Mouse (Mus musculus) limb, embryonic 13.5 days (tissue): ENCODE data around the gene Slc29a1. TPM values are rescaled to one million over a fixed set of nuclear protein-coding genes. Genes with fewer than 3 reads are reported as not detected.

Experiments used
- ATAC-seq: fragments of 200-750 bp; cut with Nextera tagmentation; 2 replicates; pipeline ENCODE4 v1.8.0; 2017; ENCODE audit warnings: low read depth, moderate number of reproducible peaks, moderate TSS enrichment; ENCODE audit not compliant: low FRiP score
- H3K27ac ChIP-seq: fragments of 300-500 bp; sonication (generic); 2 replicates; pipeline ENCODE4 v1.5.1; 2015; ENCODE audit warnings: inconsistent platforms, mild to moderate bottlenecking, moderate library complexity
- H3K27me3 ChIP-seq: fragments of 300-500 bp; sonication (generic); 2 replicates; pipeline ENCODE4 v1.6.1; 2015; ENCODE audit warnings: mild to moderate bottlenecking, inconsistent platforms
- H3K36me3 ChIP-seq: fragments of 300-500 bp; sonication (generic); 2 replicates; pipeline ENCODE4 v1.6.1; 2015; ENCODE audit warnings: inconsistent platforms, mild to moderate bottlenecking, moderate library complexity
- H3K4me1 ChIP-seq: fragments of 300-500 bp; sonication (generic); 2 replicates; pipeline ENCODE4 v1.6.1; 2015; ENCODE audit warnings: inconsistent platforms
- H3K4me2 ChIP-seq: fragments of 300-500 bp; sonication (generic); replicated peaks from 2 replicates; pipeline ENCODE4 v1.6.1; 2015; ENCODE audit warnings: inconsistent platforms, mild to moderate bottlenecking, moderate library complexity
- H3K4me3 ChIP-seq: fragments of 300-500 bp; sonication (generic); 2 replicates; pipeline ENCODE4 v1.5.1; 2015; ENCODE audit warnings: moderate library complexity, mild to moderate bottlenecking, inconsistent platforms
- H3K9ac ChIP-seq: fragments of 300-500 bp; sonication (generic); 2 replicates; pipeline ENCODE4 v1.6.1; 2015; ENCODE audit warnings: mild to moderate bottlenecking, inconsistent platforms
- H3K9me3 ChIP-seq: fragments of 300-500 bp; sonication (generic); 2 replicates; pipeline ENCODE4 v1.6.1; 2016; ENCODE audit warnings: inconsistent platforms
- WGBS: fragments of 180-500 bp; shearing (Covaris S2); methylation state at CpG from one replicate; pipeline ENCODE4 v1.1.7; 2015; 5-methylcytosine and 5-hydroxymethylcytosine counted together
- polyA plus RNA-seq: library from polyadenylated mRNA; unstranded; fragments of >200 nt; fragmentation: Nextera tagmentation; extraction: Ambion mirVana; gene quantifications from 2 replicates; pipeline ENCODE4 v1.2.1, GENCODE M21; 2015

Slc29a1 gene
- 74.0 and 83.4 TPM in 2 replicates for polyA plus RNA-seq

GRCm38 (mm10) chr17:45599446-45600242 is at the start of gene Slc29a1:
Gene Slc29a1 (minus strand): TSS chr17:45599606.
- 16% methylated on average over 32 of the region's 32 CpGs for WGBS
- Histone ChIP-seq H3K4me2 (peak within 1 kb of the TSS; percentile 67), H3K27ac (no peak within 1 kb of the TSS), H3K4me3 (peak within 1 kb of the TSS; percentile 35), H3K9ac (peak within 1 kb of the TSS; percentile 56), H3K27me3 (peaks cover 46% of the 10 kb centered on the region), H3K9me3 (no peaks in the 10 kb centered on the region), H3K36me3 (no peaks in the 10 kb centered on the region), H3K4me1 (peaks cover 50% of the 10 kb centered on the region)
- ATAC-seq: no peak; the same call in 1 of the 2 replicates

GRCm38 (mm10) chr17:45644185-45644584 is 44.8 kb upstream of the Slc29a1 start:
- Histone ChIP-seq H3K9ac (no peak overlapping the region), H3K27ac (no peak overlapping the region), H3K27me3 (no peaks in the 10 kb centered on the region), H3K4me2 (no peak overlapping the region), H3K4me3 (no peak overlapping the region), H3K4me1 (no peaks in the 10 kb centered on the region), H3K36me3 (no peaks in the 10 kb centered on the region), H3K9me3 (no peaks in the 10 kb centered on the region)
- ATAC-seq: no peak
- WGBS: 94% methylated on average over 4 of the region's 4 CpGs

GRCm38 (mm10) chr17:45642701-45643100 is 43.3 kb upstream of the Slc29a1 start:
- ATAC-seq: no peak

GRCm38 (mm10) chr17:45641981-45642380 is 42.6 kb upstream of the Slc29a1 start:
- Histone ChIP-seq H3K27me3 (no peaks in the 10 kb centered on the region), H3K9ac (no peak overlapping the region), H3K36me3 (no peaks in the 10 kb centered on the region), H3K4me1 (no peaks in the 10 kb centered on the region), H3K4me3 (no peak overlapping the region), H3K27ac (no peak overlapping the region), H3K4me2 (no peak overlapping the region), H3K9me3 (no peaks in the 10 kb centered on the region)
- 87% methylated on average over 8 of the region's 8 CpGs for WGBS
- no peak for ATAC-seq

More at GRCm38 (mm10) chr17:45642701-45643100, 43.3 kb upstream of the Slc29a1 start:
- no peaks in the 10 kb centered on the region for H3K27me3 ChIP-seq
- no peak overlapping the region for H3K9ac ChIP-seq
- WGBS: 22% methylated on average over 12 of the region's 12 CpGs
- no peaks in the 10 kb centered on the region for H3K4me1 ChIP-seq
- H3K4me3 ChIP-seq: no peak overlapping the region
- no peaks in the 10 kb centered on the region for H3K9me3 ChIP-seq
- H3K36me3 ChIP-seq: no peaks in the 10 kb centered on the region
- H3K27ac ChIP-seq: no peak overlapping the region
- no peak overlapping the region for H3K4me2 ChIP-seq

GRCm38 (mm10) chr17:45638596-45639295 is 39.3 kb upstream of the Slc29a1 start:
- H3K4me3 ChIP-seq: no peak overlapping the region
- no peak for ATAC-seq
- no peaks in the 10 kb centered on the region for H3K27me3 ChIP-seq
- H3K9ac ChIP-seq: no peak overlapping the region
- H3K9me3 ChIP-seq: no peaks in the 10 kb centered on the region
- no peak overlapping the region for H3K27ac ChIP-seq
- WGBS: 73% methylated on average over 16 of the region's 16 CpGs
- no peaks in the 10 kb centered on the region for H3K4me1 ChIP-seq
- H3K4me2 ChIP-seq: no peak overlapping the region
- no peaks in the 10 kb centered on the region for H3K36me3 ChIP-seq

- Histone ChIP-seq H3K4me3 (no peak overlapping the region), H3K9ac (no peak overlapping the region), H3K9me3 (no peaks in the 10 kb centered on the region), H3K4me1 (peaks cover 5% of the 10 kb centered on the region; the same call in 1 of the 2 replicates), H3K4me2 (no peak overlapping the region), H3K27me3 (no peaks in the 10 kb centered on the region; the same call in 1 of the 2 replicates), H3K36me3 (no peaks in the 10 kb centered on the region), H3K27ac (no peak overlapping the region)
- WGBS: 73% methylated on average over 5 of the region's 5 CpGs
- no peak for ATAC-seq
Measured at GRCm38 (mm10) chr17:45634033-45634432, 34.6 kb upstream of the Slc29a1 start.

GRCm38 (mm10) chr17:45631940-45632339 is 32.5 kb upstream of the Slc29a1 start:
- Histone ChIP-seq H3K36me3 (no peaks in the 10 kb centered on the region), H3K4me1 (peaks cover 5% of the 10 kb centered on the region; the same call in 1 of the 2 replicates), H3K4me3 (no peak overlapping the region), H3K27me3 (peaks cover 5% of the 10 kb centered on the region; the same call in 1 of the 2 replicates), H3K27ac (no peak overlapping the region), H3K4me2 (no peak overlapping the region), H3K9me3 (no peaks in the 10 kb centered on the region), H3K9ac (no peak overlapping the region)
- WGBS: 76% methylated on average over 6 of the region's 6 CpGs
- ATAC-seq: no peak

GRCm38 (mm10) chr17:45630992-45631391 is 31.6 kb upstream of the Slc29a1 start:
- WGBS: 51% methylated on average over 3 of the region's 3 CpGs
- Histone ChIP-seq H3K4me3 (no peak overlapping the region), H3K9me3 (no peaks in the 10 kb centered on the region), H3K9ac (no peak overlapping the region), H3K36me3 (no peaks in the 10 kb centered on the region), H3K4me2 (peak overlapping the region; percentile 84), H3K27me3 (peaks cover 5% of the 10 kb centered on the region; the same call in 1 of the 2 replicates), H3K4me1 (peaks cover 5% of the 10 kb centered on the region; the same call in 1 of the 2 replicates), H3K27ac (no peak overlapping the region)
- ATAC-seq: no peak

GRCm38 (mm10) chr17:45629861-45630694 is 30.7 kb upstream of the Slc29a1 start:
- peak overlapping the region; percentile 47 for H3K4me3 ChIP-seq
- H3K27me3 ChIP-seq: peaks cover 5% of the 10 kb centered on the region; the same call in 1 of the 2 replicates
- peak overlapping the region; percentile 84 for H3K4me2 ChIP-seq
- H3K9me3 ChIP-seq: no peaks in the 10 kb centered on the region
- H3K36me3 ChIP-seq: no peaks in the 10 kb centered on the region
- peak overlapping the region; percentile 67 for H3K9ac ChIP-seq
- peaks cover 5% of the 10 kb centered on the region; the same call in 1 of the 2 replicates for H3K4me1 ChIP-seq
- whole genome bisulfite sequencing: 3% methylated on average over 34 of the region's 34 CpGs
- no peak overlapping the region; the same call in 1 of the 2 replicates for H3K27ac ChIP-seq
- ATAC-seq: peak; percentile 79

- no peak for ATAC-seq
- H3K36me3 ChIP-seq: no peaks in the 10 kb centered on the region
- peak overlapping the region; percentile 47 for H3K4me3 ChIP-seq
- H3K4me1 ChIP-seq: peaks cover 5% of the 10 kb centered on the region; the same call in 1 of the 2 replicates
- peak overlapping the region; percentile 84 for H3K4me2 ChIP-seq
- no peaks in the 10 kb centered on the region for H3K9me3 ChIP-seq
- peak overlapping the region; percentile 3; the same call in 1 of the 2 replicates for H3K27ac ChIP-seq
- H3K9ac ChIP-seq: peak overlapping the region; percentile 67; the same call in 1 of the 2 replicates
- 76% methylated on average over 13 of the region's 13 CpGs for WGBS
- H3K27me3 ChIP-seq: peaks cover 5% of the 10 kb centered on the region; the same call in 1 of the 2 replicates
Measured at GRCm38 (mm10) chr17:45628885-45629855, 29.8 kb upstream of the Slc29a1 start.
